Comparison of ENCODE assay signal across 17 mouse cellular contexts in the genomic region with DNA sequence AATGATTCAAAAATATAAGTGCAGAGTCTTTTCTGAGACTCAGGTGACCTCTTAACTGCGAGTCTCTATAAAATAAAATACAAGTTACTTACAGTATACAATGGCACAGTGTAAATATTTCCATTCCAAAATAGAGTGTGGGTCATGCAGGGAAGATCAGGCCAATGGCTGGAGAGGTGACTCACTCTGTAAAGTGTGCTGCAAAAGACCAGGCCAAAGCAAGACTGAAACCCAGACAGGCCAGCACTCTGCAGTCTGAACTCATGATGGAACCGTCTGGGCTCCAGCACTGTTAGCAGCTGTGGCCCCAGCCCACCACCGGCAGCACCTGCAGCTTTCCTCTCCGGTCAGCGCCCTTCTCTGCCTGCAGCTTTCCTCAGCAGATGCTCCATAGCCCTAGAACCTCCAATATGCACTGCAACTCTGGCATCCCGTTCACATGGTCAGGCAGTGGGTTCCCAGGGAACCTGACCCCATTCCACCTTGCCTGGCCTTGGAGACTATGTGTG. TPM values are rescaled to one million over a fixed set of nuclear protein-coding genes. Genes with fewer than 3 reads are reported as not detected.
"Had no signal": no experiment of that assay in that cellular context is flagged by ENCODE, and none has a peak within 500 bp of the region (broad histone marks: within the 10 kb centered on the region; RNA-seq: fewer than 3 reads in every experiment).

No protein-coding gene starts in this region.

- H3K4me3 ChIP-seq: layer of hippocampus, adult 2 months; limb, embryonic 13.5 days; midbrain, embryonic 13.5 days; neural tube, embryonic 15.5 days had no signal

- DNase-seq: kidney, postnatal 36 days; lung, adult 18-20 months; lung, postnatal 36 days; right cerebral cortex, postnatal 4 days; spleen, adult 18-20 months; thymus, adult 18-20 months; thymus, postnatal 14 days had no signal

- H3K4me2 ChIP-seq: limb, embryonic 13.5 days; midbrain, embryonic 13.5 days; neural tube, embryonic 15.5 days had no signal

- H3K9ac ChIP-seq: limb, embryonic 13.5 days; liver, embryonic 14.5 days; midbrain, embryonic 13.5 days; neural tube, embryonic 15.5 days had no signal

- H3K27me3 ChIP-seq: limb, embryonic 13.5 days; midbrain, embryonic 13.5 days; neural tube, embryonic 15.5 days had no signal

- H3K36me3 ChIP-seq: midbrain, embryonic 13.5 days; neural tube, embryonic 15.5 days had no signal

- ATAC-seq: midbrain, embryonic 13.5 days had no signal

- H3K9me3 ChIP-seq: limb, embryonic 13.5 days; midbrain, embryonic 13.5 days; neural tube, embryonic 15.5 days had no signal

- H3K27ac ChIP-seq: kidney, postnatal 0 days; layer of hippocampus, adult 2 months; limb, embryonic 13.5 days; liver, embryonic 14.5 days; midbrain, embryonic 13.5 days; neural tube, embryonic 15.5 days had no signal

RNA-seq across cellular contexts. Expression of a gene that starts 30.6 kb away (rescaled TPM):
- total RNA-seq: megakaryocyte progenitor cell, adult 5-6 weeks had no signal
- polyA plus RNA-seq: liver, adult 2 months had no signal

RNA-seq across cellular contexts. Expression of a gene that starts 40.4 kb away (rescaled TPM):
- total RNA-seq: liver, adult 2 months; megakaryocyte progenitor cell, adult 5-6 weeks had no signal
- polyA plus RNA-seq: liver, adult 2 months; neural tube, embryonic 11.5 days; stomach, embryonic 14.5 days had no signal
